Comparison of ENCODE assay signal across 13 mouse cellular contexts in genomic region chr11:72477182-72477581, GRCm38 (mm10). TPM values are rescaled to one million over a fixed set of nuclear protein-coding genes. Genes with fewer than 3 reads are reported as not detected.
DNase-seq lines count a peak whose midpoint lies in the region; ATAC-seq and TF ChIP-seq lines count a peak whose summit lies in the region.
"Had no signal": no experiment of that assay in that cellular context is flagged by ENCODE, and none has a peak within 500 bp of the region (broad histone marks: within the 10 kb centered on the region; RNA-seq: fewer than 3 reads in every experiment).

No protein-coding gene starts in this region.

- H3K27ac ChIP-seq in lung, embryonic 14.5 days (ENCODE audit: low read depth): peak overlapping the region; percentile 21; the same call in 1 of the 2 replicates
- peak overlapping the region; percentile 65; the same call in 1 of the 2 replicates for H3K27ac ChIP-seq in embryonic facial prominence, embryonic 15.5 days (replicated peaks)
- peak overlapping the region; percentile 69 for H3K27ac ChIP-seq in hindbrain, embryonic 10.5 days
- 0 out of 2 replicates have a peak overlapping the region, but pooled peaks have one; percentile 12 for H3K27ac ChIP-seq in midbrain, embryonic 15.5 days
- no peak overlapping the region for H3K27ac ChIP-seq in intestine, embryonic 16.5 days (ENCODE audit: low read length)
- H3K27ac ChIP-seq: macrophage had no signal

- no peak for ATAC-seq in lung, embryonic 14.5 days (ENCODE audit: insufficient read depth)
- ATAC-seq in embryonic facial prominence, embryonic 15.5 days (ENCODE audit: insufficient number of reproducible peaks, low FRiP score, low TSS enrichment, low read depth): no peak
- ATAC-seq in midbrain, embryonic 15.5 days (replicated peaks): no peak
- ATAC-seq in intestine, embryonic 16.5 days: no peak

- 39% methylated on average over 5 of the region's 5 CpGs for WGBS in lung, embryonic 14.5 days
- 33% methylated on average over 5 of the region's 5 CpGs for WGBS in embryonic facial prominence, embryonic 15.5 days
- WGBS in hindbrain, embryonic 10.5 days: 43% methylated on average over 5 of the region's 5 CpGs
- 37% methylated on average over 5 of the region's 5 CpGs for WGBS in midbrain, embryonic 15.5 days
- 38% methylated on average over 5 of the region's 5 CpGs for WGBS in intestine, embryonic 16.5 days

- no peaks in the 10 kb centered on the region for H3K36me3 ChIP-seq in lung, embryonic 14.5 days (ENCODE audit: insufficient read depth)
- H3K36me3 ChIP-seq in embryonic facial prominence, embryonic 15.5 days: no peaks in the 10 kb centered on the region
- 0 out of 2 replicates have a peak, but pooled peaks cover 3% of the 10 kb centered on the region for H3K36me3 ChIP-seq in hindbrain, embryonic 10.5 days
- H3K36me3 ChIP-seq in midbrain, embryonic 15.5 days (replicated peaks): 0 out of 2 replicates have a peak, but pooled peaks cover 5% of the 10 kb centered on the region
- H3K36me3 ChIP-seq in intestine, embryonic 16.5 days (ENCODE audit: control insufficient read depth, insufficient read depth, low read length): no peaks in the 10 kb centered on the region

- H3K4me2 ChIP-seq in lung, embryonic 14.5 days: no peak overlapping the region
- no peak overlapping the region for H3K4me2 ChIP-seq in embryonic facial prominence, embryonic 15.5 days (replicated peaks)
- H3K4me2 ChIP-seq in midbrain, embryonic 15.5 days: no peak overlapping the region
- no peak overlapping the region for H3K4me2 ChIP-seq in intestine, embryonic 16.5 days (ENCODE audit: low read depth, low read length)

- intact Hi-C loops in left cerebral cortex, postnatal 10 days (cut with DNase I): no loop called here

- H3K4me3 ChIP-seq in lung, embryonic 14.5 days (ENCODE audit: low read depth, low read length): no peak overlapping the region
- H3K4me3 ChIP-seq in embryonic facial prominence, embryonic 15.5 days (replicated peaks): no peak overlapping the region
- no peak overlapping the region for H3K4me3 ChIP-seq in hindbrain, embryonic 10.5 days
- no peak overlapping the region for H3K4me3 ChIP-seq in midbrain, embryonic 15.5 days
- no peak overlapping the region for H3K4me3 ChIP-seq in intestine, embryonic 16.5 days (ENCODE audit: low read length)

- peaks cover 16% of the 10 kb centered on the region; the same call in 1 of the 2 replicates for H3K4me1 ChIP-seq in lung, embryonic 14.5 days (ENCODE audit: insufficient read depth)
- peaks cover 20% of the 10 kb centered on the region for H3K4me1 ChIP-seq in embryonic facial prominence, embryonic 15.5 days
- peaks cover 64% of the 10 kb centered on the region for H3K4me1 ChIP-seq in hindbrain, embryonic 10.5 days (replicated peaks)
- peaks cover 7% of the 10 kb centered on the region for H3K4me1 ChIP-seq in midbrain, embryonic 15.5 days
- peaks cover 43% of the 10 kb centered on the region for H3K4me1 ChIP-seq in intestine, embryonic 16.5 days (ENCODE audit: control insufficient read depth, insufficient read depth, low read length)

- H3K9ac ChIP-seq in lung, embryonic 14.5 days: no peak overlapping the region
- no peak overlapping the region for H3K9ac ChIP-seq in embryonic facial prominence, embryonic 15.5 days
- no peak overlapping the region for H3K9ac ChIP-seq in midbrain, embryonic 15.5 days
- no peak overlapping the region for H3K9ac ChIP-seq in intestine, embryonic 16.5 days (ENCODE audit: low read depth, low read length)

- no peaks in the 10 kb centered on the region for H3K27me3 ChIP-seq in lung, embryonic 14.5 days (ENCODE audit: insufficient read depth, low read length)
- no peaks in the 10 kb centered on the region for H3K27me3 ChIP-seq in embryonic facial prominence, embryonic 15.5 days
- no peaks in the 10 kb centered on the region for H3K27me3 ChIP-seq in hindbrain, embryonic 10.5 days (ENCODE audit: insufficient read depth, poor library complexity, severe bottlenecking)
- H3K27me3 ChIP-seq in midbrain, embryonic 15.5 days (replicated peaks): no peaks in the 10 kb centered on the region
- H3K27me3 ChIP-seq in intestine, embryonic 16.5 days (replicated peaks; ENCODE audit: control insufficient read depth, insufficient read depth, low read length): no peaks in the 10 kb centered on the region

- TF ChIP-seq CTCF in lung, embryonic 14.5 days (IDR thresholded peaks at IDR 0.05; ENCODE audit: low read depth): no peak

- no peak for DNase-seq in lung, embryonic 14.5 days
- no peak for DNase-seq in lung, postnatal 10 days
- DNase-seq in hindbrain, embryonic 10.5 days (ENCODE audit: low spot score): no peak
- DNase-seq in spleen, postnatal 4 days (ENCODE audit: low spot score in 2 of 2): no peak
- no peak for DNase-seq in left cerebral cortex, postnatal 10 days (ENCODE audit: extremely low spot score in 1 of 2, low spot score in 2 of 2)
- DNase-seq: cerebellum, adult 9-10 months; kidney, postnatal 4 days; right cerebral cortex, adult 18-20 months had no signal

- H3K9me3 ChIP-seq in lung, embryonic 14.5 days (ENCODE audit: low read depth, low read length): no peaks in the 10 kb centered on the region
- H3K9me3 ChIP-seq in embryonic facial prominence, embryonic 15.5 days (replicated peaks): no peaks in the 10 kb centered on the region
- H3K9me3 ChIP-seq in hindbrain, embryonic 10.5 days: no peaks in the 10 kb centered on the region
- no peaks in the 10 kb centered on the region for H3K9me3 ChIP-seq in midbrain, embryonic 15.5 days
- no peaks in the 10 kb centered on the region for H3K9me3 ChIP-seq in intestine, embryonic 16.5 days (ENCODE audit: control insufficient read depth, low read length)

RNA-seq across cellular contexts. Expression of gene Spns2, which starts 12.5 kb away (rescaled TPM):
- 7.5 and 8.5 TPM in 2 replicates for polyA plus RNA-seq in lung, embryonic 14.5 days (2014; fragmentation: Nextera tagmentation; extraction: Ambion mirVana)
- polyA plus RNA-seq in embryonic facial prominence, embryonic 15.5 days (2015; fragmentation: Nextera tagmentation; extraction: Ambion mirVana): 11.8 and 12.0 TPM in 2 replicates
- polyA plus RNA-seq in hindbrain, embryonic 10.5 days (2016; fragmentation: Nextera tagmentation; extraction: Ambion mirVana): 4.0 and 5.5 TPM in 2 replicates
- 10.7 and 11.6 TPM in 2 replicates for polyA plus RNA-seq in midbrain, embryonic 15.5 days (2015; fragmentation: Nextera tagmentation; extraction: Ambion mirVana)
- 5.9 and 7.5 TPM in 2 replicates for polyA plus RNA-seq in intestine, embryonic 16.5 days (2015; fragmentation: Nextera tagmentation; extraction: Ambion mirVana)
- total RNA-seq in left cerebral cortex, postnatal 10 days (2021): 10 to 100 TPM; 30.8 to 37.4 TPM
- polyA plus RNA-seq: macrophage had no signal

RNA-seq across cellular contexts. Expression of gene Mybbp1a, which starts 36.0 kb away (rescaled TPM):
- polyA plus RNA-seq in lung, embryonic 14.5 days (2014; fragmentation: Nextera tagmentation; extraction: Ambion mirVana): 157 and 161 TPM in 2 replicates
- 123 and 138 TPM in 2 replicates for polyA plus RNA-seq in embryonic facial prominence, embryonic 15.5 days (2015; fragmentation: Nextera tagmentation; extraction: Ambion mirVana)
- polyA plus RNA-seq in hindbrain, embryonic 10.5 days (2016; fragmentation: Nextera tagmentation; extraction: Ambion mirVana): 148 and 215 TPM in 2 replicates
- 67.5 and 69.4 TPM in 2 replicates for polyA plus RNA-seq in midbrain, embryonic 15.5 days (2015; fragmentation: Nextera tagmentation; extraction: Ambion mirVana)
- 119 and 141 TPM in 2 replicates for polyA plus RNA-seq in intestine, embryonic 16.5 days (2015; fragmentation: Nextera tagmentation; extraction: Ambion mirVana)
- 10 to 100 TPM; 52.8 to 55.9 TPM for total RNA-seq in left cerebral cortex, postnatal 10 days (2021)

RNA-seq across cellular contexts. Expression of gene Ggt6, which starts 41.9 kb away (rescaled TPM):
- not detected in 2 replicates for polyA plus RNA-seq in lung, embryonic 14.5 days (2014; fragmentation: Nextera tagmentation; extraction: Ambion mirVana)
- 6.3 and 7.0 TPM in 2 replicates for polyA plus RNA-seq in embryonic facial prominence, embryonic 15.5 days (2015; fragmentation: Nextera tagmentation; extraction: Ambion mirVana)
- not detected in 2 replicates for polyA plus RNA-seq in hindbrain, embryonic 10.5 days (2016; fragmentation: Nextera tagmentation; extraction: Ambion mirVana)
- polyA plus RNA-seq in midbrain, embryonic 15.5 days (2015; fragmentation: Nextera tagmentation; extraction: Ambion mirVana): not detected in 2 replicates
- polyA plus RNA-seq in intestine, embryonic 16.5 days (2015; fragmentation: Nextera tagmentation; extraction: Ambion mirVana): 19.2 and 21.2 TPM in 2 replicates
- not detected for total RNA-seq in left cerebral cortex, postnatal 10 days (2021)
- polyA plus RNA-seq: macrophage; neural tube, embryonic 11.5 days had no signal
